Mouse (Mus musculus) liver, postnatal 0 days (tissue): ENCODE measurements around the gene Ifitm3.

Experiments
- CTCF ChIP-seq: sonication (generic); IDR thresholded peaks from 2 replicates; pipeline ENCODE4 v1.5.1; 2016; ENCODE audit warnings: antibody characterized with exemption, low read depth
- EP300 ChIP-seq: IDR thresholded peaks from 2 replicates; pipeline ENCODE4 v1.6.1; 2016; ENCODE audit warnings: antibody characterized with exemption, low read depth, mild to moderate bottlenecking

DNA sequence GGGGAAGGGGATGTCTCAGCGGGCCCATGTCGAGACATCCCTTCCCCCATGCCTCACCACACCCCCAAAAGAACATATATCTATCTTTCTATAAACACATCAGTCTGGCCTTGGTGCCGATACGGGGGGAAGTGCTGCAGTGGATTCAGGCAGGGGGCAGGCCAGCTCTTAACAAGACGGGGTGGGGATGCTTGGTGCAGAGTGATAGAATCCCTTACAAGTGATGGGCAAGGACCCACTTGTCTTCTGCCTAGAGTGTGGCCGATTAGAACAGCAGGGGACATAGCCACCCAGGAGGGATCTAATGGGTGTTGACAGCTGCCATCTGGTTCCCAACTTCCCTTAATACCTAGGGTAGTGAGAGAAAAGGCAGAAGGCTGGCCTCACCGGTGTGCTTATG is 39.6 kb downstream of the Ifitm3 start:
- no peak for TF ChIP-seq CTCF
- TF ChIP-seq EP300: no peak
